Mouse (Mus musculus) limb, embryonic 13.5 days (tissue): ENCODE data around the gene Wdr20. TPM values are rescaled to one million over a fixed set of nuclear protein-coding genes. Genes with fewer than 3 reads are reported as not detected.
A peak's percentile ranks its signal among the peaks of the same experiment; 100 is the strongest.

ENCODE experiments used
- ATAC-seq: fragments of 200-750 bp; cut with Nextera tagmentation; 2 replicates; pipeline ENCODE4 v1.8.0; 2017; ENCODE audit warnings: low read depth, moderate number of reproducible peaks, moderate TSS enrichment; ENCODE audit not compliant: low FRiP score
- H3K27ac ChIP-seq: fragments of 300-500 bp; sonication (generic); 2 replicates; pipeline ENCODE4 v1.5.1; 2015; ENCODE audit warnings: inconsistent platforms, mild to moderate bottlenecking, moderate library complexity
- H3K27me3 ChIP-seq: fragments of 300-500 bp; sonication (generic); 2 replicates; pipeline ENCODE4 v1.6.1; 2015; ENCODE audit warnings: mild to moderate bottlenecking, inconsistent platforms
- H3K36me3 ChIP-seq: fragments of 300-500 bp; sonication (generic); 2 replicates; pipeline ENCODE4 v1.6.1; 2015; ENCODE audit warnings: inconsistent platforms, mild to moderate bottlenecking, moderate library complexity
- H3K4me1 ChIP-seq: fragments of 300-500 bp; sonication (generic); 2 replicates; pipeline ENCODE4 v1.6.1; 2015; ENCODE audit warnings: inconsistent platforms
- H3K4me2 ChIP-seq: fragments of 300-500 bp; sonication (generic); replicated peaks from 2 replicates; pipeline ENCODE4 v1.6.1; 2015; ENCODE audit warnings: inconsistent platforms, mild to moderate bottlenecking, moderate library complexity
- H3K4me3 ChIP-seq: fragments of 300-500 bp; sonication (generic); 2 replicates; pipeline ENCODE4 v1.5.1; 2015; ENCODE audit warnings: moderate library complexity, mild to moderate bottlenecking, inconsistent platforms
- H3K9ac ChIP-seq: fragments of 300-500 bp; sonication (generic); 2 replicates; pipeline ENCODE4 v1.6.1; 2015; ENCODE audit warnings: mild to moderate bottlenecking, inconsistent platforms
- H3K9me3 ChIP-seq: fragments of 300-500 bp; sonication (generic); 2 replicates; pipeline ENCODE4 v1.6.1; 2016; ENCODE audit warnings: inconsistent platforms
- WGBS: fragments of 180-500 bp; shearing (Covaris S2); methylation state at CpG from one replicate; pipeline ENCODE4 v1.1.7; 2015; 5-methylcytosine and 5-hydroxymethylcytosine counted together
- polyA plus RNA-seq: library from polyadenylated mRNA; unstranded; fragments of >200 nt; fragmentation: Nextera tagmentation; extraction: Ambion mirVana; gene quantifications from 2 replicates; pipeline ENCODE4 v1.2.1, GENCODE M21; 2015

The Wdr20 gene
- polyA plus RNA-seq, 1 experiment from 2014 or later: 25.9 TPM

GRCm38 (mm10) chr12:110851414-110851813 is 113.7 kb downstream of the Wdr20 start:
- H3K9me3 ChIP-seq: no peaks in the 10 kb centered on the region
- H3K27me3 ChIP-seq: peaks cover 18% of the 10 kb centered on the region
- no peak for ATAC-seq
- no peak overlapping the region for H3K27ac ChIP-seq
- peak overlapping the region; percentile 87 for H3K4me3 ChIP-seq
- H3K9ac ChIP-seq: peak overlapping the region; percentile 93
- H3K4me2 ChIP-seq: peak overlapping the region; percentile 78
- peaks cover 17% of the 10 kb centered on the region for H3K4me1 ChIP-seq
- 82% methylated on average over 12 of the region's 12 CpGs for WGBS
- peaks cover 17% of the 10 kb centered on the region for H3K36me3 ChIP-seq

- H3K36me3 ChIP-seq: peaks cover 18% of the 10 kb centered on the region
- H3K4me1 ChIP-seq: peaks cover 17% of the 10 kb centered on the region
- no peaks in the 10 kb centered on the region for H3K9me3 ChIP-seq
- H3K4me3 ChIP-seq: no peak overlapping the region
- no peak overlapping the region for H3K27ac ChIP-seq
- H3K9ac ChIP-seq: no peak overlapping the region
- no peak overlapping the region; the same call in 1 of the 2 replicates for H3K4me2 ChIP-seq
- peaks cover 13% of the 10 kb centered on the region for H3K27me3 ChIP-seq
- ATAC-seq: no peak
- 96% methylated on average over 1 of the region's 1 CpGs for WGBS
Measured at GRCm38 (mm10) chr12:110851923-110852322, 114.2 kb downstream of the Wdr20 start.

Other genes starting within 250 kb of the Wdr20 start
- gene Dync1h1, start 136.5 kb upstream of the Wdr20 start, polyA plus RNA-seq: 50.0 and 53.5 TPM in 2 replicates
- gene 1700001K19Rik, start 55.3 kb upstream of the Wdr20 start, polyA plus RNA-seq: not detected in 2 replicates
- 799 and 836 TPM in 2 replicates for gene Hsp90aa1, start 35.2 kb upstream of the Wdr20 start, polyA plus RNA-seq
- 5.7 and 6.1 TPM in 2 replicates for gene Mok, start 103.0 kb downstream of the Wdr20 start, polyA plus RNA-seq
- gene Zfp839, start 112.3 kb downstream of the Wdr20 start, polyA plus RNA-seq: 7.0 and 7.8 TPM in 2 replicates
- gene Cinp, start 151.2 kb downstream of the Wdr20 start, polyA plus RNA-seq: 69.0 and 73.4 TPM in 2 replicates
- 4.4 and 4.9 TPM in 2 replicates for gene Tecpr2, start 151.3 kb downstream of the Wdr20 start, polyA plus RNA-seq
- gene Ankrd9, start 241.1 kb downstream of the Wdr20 start, polyA plus RNA-seq: 14.1 and 16.3 TPM in 2 replicates